Comparison of ENCODE assay signal across 19 mouse cellular contexts in the genomic region with DNA sequence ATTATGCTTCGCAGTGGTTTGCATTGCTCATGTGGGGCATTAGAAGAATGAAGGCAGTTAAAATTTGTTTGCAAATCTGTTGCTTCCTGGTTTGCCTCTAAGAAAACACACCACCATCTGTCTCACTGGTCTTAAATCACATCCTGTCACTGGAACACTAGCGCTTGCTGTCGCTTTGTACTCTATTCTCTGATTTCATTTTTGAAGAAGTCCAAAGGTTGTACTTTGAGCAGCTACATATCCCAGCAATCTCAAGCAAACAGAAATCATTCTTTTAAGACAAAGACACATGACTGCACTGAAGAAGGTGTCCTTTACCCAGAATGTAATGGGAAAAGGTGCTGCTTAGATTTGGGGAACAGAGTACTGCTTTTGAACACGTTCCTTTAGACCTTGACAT.
"Had no signal": no experiment of that assay in that cellular context is flagged by ENCODE, and none has a peak within 500 bp of the region (broad histone marks: within the 10 kb centered on the region; RNA-seq: fewer than 3 reads in every experiment).

No protein-coding gene starts in this region.

- H3K36me3 ChIP-seq: lung, embryonic 15.5 days; midbrain, embryonic 10.5 days; midbrain, embryonic 12.5 days; neural tube, embryonic 13.5 days; neural tube, embryonic 15.5 days; stomach, embryonic 15.5 days had no signal

- H3K27ac ChIP-seq: lung, embryonic 15.5 days; midbrain, embryonic 10.5 days; midbrain, embryonic 12.5 days; neural tube, embryonic 13.5 days; neural tube, embryonic 15.5 days; stomach, embryonic 15.5 days; stomach, postnatal 0 days had no signal

- H3K4me3 ChIP-seq: lung, embryonic 15.5 days; midbrain, embryonic 10.5 days; midbrain, embryonic 12.5 days; myocyte; neural tube, embryonic 13.5 days; neural tube, embryonic 15.5 days; stomach, embryonic 15.5 days had no signal

- H3K4me1 ChIP-seq: lung, embryonic 15.5 days; midbrain, embryonic 10.5 days; midbrain, embryonic 12.5 days; neural tube, embryonic 13.5 days; neural tube, embryonic 15.5 days; stomach, embryonic 15.5 days had no signal

- H3K9ac ChIP-seq: lung, embryonic 15.5 days; midbrain, embryonic 12.5 days; neural tube, embryonic 13.5 days; neural tube, embryonic 15.5 days; stomach, embryonic 15.5 days had no signal

- H3K9me3 ChIP-seq: lung, embryonic 15.5 days; midbrain, embryonic 10.5 days; midbrain, embryonic 12.5 days; neural tube, embryonic 13.5 days; neural tube, embryonic 15.5 days; stomach, embryonic 15.5 days had no signal

- H3K4me2 ChIP-seq: lung, embryonic 15.5 days; midbrain, embryonic 12.5 days; neural tube, embryonic 13.5 days; neural tube, embryonic 15.5 days; stomach, embryonic 15.5 days had no signal

- ATAC-seq: midbrain, embryonic 16.5 days had no signal

- H3K27me3 ChIP-seq: lung, embryonic 15.5 days; midbrain, embryonic 12.5 days; neural tube, embryonic 13.5 days; neural tube, embryonic 15.5 days; stomach, embryonic 15.5 days had no signal

- DNase-seq: lung, adult 2 months; lung, postnatal 14 days; lung, postnatal 4 days; midbrain, embryonic 14.5 days; retina, postnatal 1 day; right cerebral cortex, adult 18-20 months; right cerebral cortex, postnatal 25 days; thymus, adult 2 months; thymus, postnatal 25 days; thymus, postnatal 4 days had no signal
